Mouse (Mus musculus) heart, adult 2 months (tissue): ENCODE results near the gene Bsn.

Source experiments
- EP300 ChIP-seq: fragments of 200-500 bp; IDR thresholded peaks from 2 replicates; pipeline ENCODE4 v1.6.1; 2011; ENCODE audit warnings: low read depth, low read length, control low read depth; ENCODE audit not compliant: insufficient read depth
- POLR2A ChIP-seq: fragments of 200-500 bp; IDR thresholded peaks from 2 replicates; pipeline ENCODE4 v1.6.1; 2011; ENCODE audit warnings: mild to moderate bottlenecking, low read depth, low read length, control low read depth; ENCODE audit not compliant: insufficient read depth

DNA sequence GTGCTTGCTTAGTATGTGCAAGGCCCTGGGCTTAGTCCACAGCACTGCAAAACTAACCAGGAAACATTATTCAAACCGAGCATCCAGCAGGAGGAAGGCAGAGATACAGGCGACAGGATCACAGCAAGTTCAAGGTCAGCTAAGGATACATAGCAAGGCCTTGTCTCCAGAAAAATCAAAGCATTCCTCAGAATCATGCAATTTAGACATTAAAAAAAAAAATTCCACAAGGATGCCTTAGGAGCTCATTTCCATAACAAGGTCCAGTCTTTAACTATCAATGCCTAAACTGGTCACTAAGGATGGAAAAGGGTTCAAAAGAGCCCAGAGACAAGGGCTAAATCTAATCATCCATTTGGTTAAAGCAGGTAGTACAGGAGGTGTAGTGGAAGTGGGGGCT, 35.0 kb upstream of the Bsn start:
- TF ChIP-seq EP300 (no peak), POLR2A (no peak)
